Mouse (Mus musculus): ENCODE measurements around the gene Atg4a-ps. TPM values are rescaled to one million over a fixed set of nuclear protein-coding genes. Genes with fewer than 3 reads are reported as not detected.

The Atg4a-ps gene
- polyA plus RNA-seq, 1 experiment from 2014 or later, result not detected

- 82% methylated on average over 4 of the region's 4 CpGs for WGBS
- H3K27me3 ChIP-seq (ENCODE audit: control insufficient read depth, insufficient read depth, low read length), result no peaks in the 10 kb centered on the region
- no peak overlapping the region for H3K27ac ChIP-seq (ENCODE audit: low read depth, low read length)
- no peak for ATAC-seq (ENCODE audit: low read depth)
- no peak overlapping the region for H3K9ac ChIP-seq (replicated peaks; ENCODE audit: low read depth, low read length)
- H3K4me2 ChIP-seq (ENCODE audit: low read depth, low read length), result no peak overlapping the region
- H3K4me3 ChIP-seq (ENCODE audit: low read depth, low read length), result no peak overlapping the region
- H3K36me3 ChIP-seq (ENCODE audit: control insufficient read depth, insufficient read depth, low read length), result no peaks in the 10 kb centered on the region
- H3K9me3 ChIP-seq (ENCODE audit: control insufficient read depth, low read length), result no peaks in the 10 kb centered on the region
- no peaks in the 10 kb centered on the region for H3K4me1 ChIP-seq (ENCODE audit: control insufficient read depth, insufficient read depth, low read length)
Observed at GRCm38 (mm10) chr3:103672113-103672512, 26.2 kb upstream of the Atg4a-ps start.

DNA sequence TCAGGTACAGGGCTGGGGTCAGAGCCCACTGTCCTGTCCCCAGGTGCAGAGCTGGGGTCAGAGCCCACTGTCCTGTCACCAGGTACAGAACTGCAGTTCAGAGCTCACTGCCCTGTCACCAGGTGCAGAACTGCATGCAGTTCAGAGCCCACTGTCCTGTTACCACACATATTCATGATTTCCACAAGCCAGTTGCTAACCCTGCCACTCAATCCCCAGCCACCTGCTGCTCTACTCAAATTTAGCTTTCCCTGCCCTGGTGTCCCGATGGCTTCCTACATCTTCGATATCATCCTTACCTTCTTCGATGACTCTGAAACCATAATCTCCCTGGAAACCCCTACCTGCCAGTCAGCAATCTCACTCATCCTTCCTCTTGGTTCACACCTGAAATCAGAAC is 17.5 kb upstream of the Atg4a-ps start:
- H3K4me3 ChIP-seq (ENCODE audit: low read depth, low read length), result no peak overlapping the region
- H3K27ac ChIP-seq (ENCODE audit: low read depth, low read length), result no peak overlapping the region
- H3K27me3 ChIP-seq (ENCODE audit: control insufficient read depth, insufficient read depth, low read length), result no peaks in the 10 kb centered on the region
- ATAC-seq (ENCODE audit: low read depth), result no peak
- H3K9ac ChIP-seq (replicated peaks; ENCODE audit: low read depth, low read length), result no peak overlapping the region
- H3K4me2 ChIP-seq (ENCODE audit: low read depth, low read length), result no peak overlapping the region
- H3K9me3 ChIP-seq (ENCODE audit: control insufficient read depth, low read length), result no peaks in the 10 kb centered on the region
- no peaks in the 10 kb centered on the region for H3K4me1 ChIP-seq (ENCODE audit: control insufficient read depth, insufficient read depth, low read length)
- WGBS, result 95% methylated on average over 3 of the region's 3 CpGs
- H3K36me3 ChIP-seq (ENCODE audit: control insufficient read depth, insufficient read depth, low read length), result no peaks in the 10 kb centered on the region

- Histone ChIP-seq H3K4me3 (ENCODE audit: low read depth, low read length) (no peak overlapping the region), H3K27me3 (ENCODE audit: control insufficient read depth, insufficient read depth, low read length) (no peaks in the 10 kb centered on the region), H3K9me3 (ENCODE audit: control insufficient read depth, low read length) (no peaks in the 10 kb centered on the region), H3K36me3 (ENCODE audit: control insufficient read depth, insufficient read depth, low read length) (no peaks in the 10 kb centered on the region), H3K4me2 (ENCODE audit: low read depth, low read length) (no peak overlapping the region), H3K9ac (replicated peaks; ENCODE audit: low read depth, low read length) (no peak overlapping the region), H3K27ac (ENCODE audit: low read depth, low read length) (no peak overlapping the region), H3K4me1 (ENCODE audit: control insufficient read depth, insufficient read depth, low read length) (peaks cover 3% of the 10 kb centered on the region; the same call in 1 of the 2 replicates)
- no peak for ATAC-seq (ENCODE audit: low read depth)
- 71% methylated on average over 8 of the region's 8 CpGs for WGBS
Observed at GRCm38 (mm10) chr3:103661714-103662113, 15.8 kb upstream of the Atg4a-ps start.

DNA sequence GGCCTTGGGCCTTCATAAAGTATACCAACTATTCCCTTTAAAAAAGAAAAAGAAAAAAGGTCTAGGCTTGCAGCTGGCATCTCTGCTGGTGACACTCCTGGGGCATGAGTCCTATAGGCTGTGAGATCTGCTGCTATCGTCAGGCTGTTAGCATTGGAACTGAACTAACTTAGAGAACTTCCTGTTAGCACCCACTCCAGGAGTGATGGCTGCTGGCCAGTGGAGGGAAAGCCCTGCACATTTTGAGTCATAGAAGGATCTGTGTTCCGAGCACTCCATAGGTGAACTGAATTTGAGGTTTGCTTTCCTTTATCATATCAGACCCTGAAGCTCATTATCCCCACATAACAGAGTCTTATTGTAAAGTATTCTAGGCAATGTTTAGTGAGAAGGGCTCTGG is 14.1 kb upstream of the Atg4a-ps start:
- Histone ChIP-seq H3K4me2 (ENCODE audit: low read depth, low read length) (no peak overlapping the region), H3K36me3 (ENCODE audit: control insufficient read depth, insufficient read depth, low read length) (no peaks in the 10 kb centered on the region), H3K9ac (replicated peaks; ENCODE audit: low read depth, low read length) (no peak overlapping the region), H3K9me3 (ENCODE audit: control insufficient read depth, low read length) (no peaks in the 10 kb centered on the region), H3K4me3 (ENCODE audit: low read depth, low read length) (no peak overlapping the region), H3K27me3 (ENCODE audit: control insufficient read depth, insufficient read depth, low read length) (no peaks in the 10 kb centered on the region), H3K4me1 (ENCODE audit: control insufficient read depth, insufficient read depth, low read length) (peaks cover 3% of the 10 kb centered on the region; the same call in 1 of the 2 replicates), H3K27ac (ENCODE audit: low read depth, low read length) (no peak overlapping the region)
- no peak for ATAC-seq (ENCODE audit: low read depth)
- 76% methylated on average over 2 of the region's 2 CpGs for WGBS

GRCm38 (mm10) chr3:103650406-103650805 is 4.5 kb upstream of the Atg4a-ps start:
- ATAC-seq (ENCODE audit: low read depth), result no peak
- Histone ChIP-seq H3K27me3 (ENCODE audit: control insufficient read depth, insufficient read depth, low read length) (no peaks in the 10 kb centered on the region), H3K36me3 (ENCODE audit: control insufficient read depth, insufficient read depth, low read length) (no peaks in the 10 kb centered on the region), H3K4me1 (ENCODE audit: control insufficient read depth, insufficient read depth, low read length) (peaks cover 5% of the 10 kb centered on the region; the same call in 1 of the 2 replicates), H3K9ac (replicated peaks; ENCODE audit: low read depth, low read length) (no peak overlapping the region), H3K9me3 (ENCODE audit: control insufficient read depth, low read length) (no peaks in the 10 kb centered on the region), H3K27ac (ENCODE audit: low read depth, low read length) (no peak overlapping the region), H3K4me3 (ENCODE audit: low read depth, low read length) (no peak overlapping the region), H3K4me2 (ENCODE audit: low read depth, low read length) (no peak overlapping the region)
- WGBS, result 17% methylated on average over 1 of the region's 1 CpGs

DNA sequence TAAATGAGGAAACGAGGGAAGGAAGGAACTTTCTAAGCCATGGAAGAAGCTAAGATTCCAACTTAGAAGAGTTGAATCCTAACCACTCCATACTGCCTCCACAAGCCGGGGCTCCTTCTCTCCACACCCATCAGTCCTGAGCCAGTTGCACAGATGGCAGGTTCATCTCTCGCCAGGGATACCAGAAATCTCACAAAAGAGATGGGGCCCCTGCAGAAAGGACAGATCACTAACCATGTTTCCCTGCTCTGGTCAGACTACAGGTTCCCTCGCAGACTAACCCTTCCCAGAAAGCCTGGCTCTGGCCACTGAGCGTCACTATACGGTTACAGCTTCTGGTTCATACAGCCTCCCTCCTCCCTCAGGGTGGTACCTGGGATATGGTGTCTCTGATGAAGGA is 3.8 kb upstream of the Atg4a-ps start:
- WGBS, result 90% methylated on average over 6 of the region's 6 CpGs
- H3K4me3 ChIP-seq (ENCODE audit: low read depth, low read length), result no peak overlapping the region
- peaks cover 5% of the 10 kb centered on the region; the same call in 1 of the 2 replicates for H3K4me1 ChIP-seq (ENCODE audit: control insufficient read depth, insufficient read depth, low read length)
- no peaks in the 10 kb centered on the region for H3K9me3 ChIP-seq (ENCODE audit: control insufficient read depth, low read length)
- H3K4me2 ChIP-seq (ENCODE audit: low read depth, low read length), result no peak overlapping the region
- ATAC-seq (ENCODE audit: low read depth), result no peak
- H3K27me3 ChIP-seq (ENCODE audit: control insufficient read depth, insufficient read depth, low read length), result no peaks in the 10 kb centered on the region
- H3K27ac ChIP-seq (ENCODE audit: low read depth, low read length), result no peak overlapping the region
- no peak overlapping the region for H3K9ac ChIP-seq (replicated peaks; ENCODE audit: low read depth, low read length)
- no peaks in the 10 kb centered on the region for H3K36me3 ChIP-seq (ENCODE audit: control insufficient read depth, insufficient read depth, low read length)

DNA sequence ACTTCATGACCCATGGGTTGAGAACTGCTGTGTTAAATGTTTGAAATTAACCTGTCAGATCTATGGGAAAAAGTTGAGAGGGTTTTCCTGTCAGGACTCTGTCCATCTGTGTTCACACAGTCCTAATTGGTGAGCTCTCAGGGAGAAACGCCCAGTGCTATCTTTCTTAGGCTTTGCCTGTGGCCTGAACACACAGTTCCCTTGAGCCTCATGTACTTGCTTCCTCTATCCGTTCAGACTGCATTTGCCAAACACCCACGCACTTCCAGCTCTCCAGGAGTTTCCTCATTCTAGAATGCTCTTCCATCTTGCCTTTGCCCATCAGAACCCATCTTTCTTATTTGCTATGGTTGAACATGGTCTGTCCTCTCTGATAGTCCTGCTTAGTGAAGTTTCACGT is 2.6 kb upstream of the Atg4a-ps start:
- no peak overlapping the region for H3K9ac ChIP-seq (replicated peaks; ENCODE audit: low read depth, low read length)
- peaks cover 3% of the 10 kb centered on the region; the same call in 1 of the 2 replicates for H3K4me1 ChIP-seq (ENCODE audit: control insufficient read depth, insufficient read depth, low read length)
- no peak overlapping the region for H3K4me2 ChIP-seq (ENCODE audit: low read depth, low read length)
- 91% methylated on average over 4 of the region's 4 CpGs for WGBS
- ATAC-seq (ENCODE audit: low read depth), result no peak
- H3K9me3 ChIP-seq (ENCODE audit: control insufficient read depth, low read length), result no peaks in the 10 kb centered on the region
- H3K36me3 ChIP-seq (ENCODE audit: control insufficient read depth, insufficient read depth, low read length), result no peaks in the 10 kb centered on the region
- H3K27ac ChIP-seq (ENCODE audit: low read depth, low read length), result no peak overlapping the region
- no peak overlapping the region for H3K4me3 ChIP-seq (ENCODE audit: low read depth, low read length)
- no peaks in the 10 kb centered on the region for H3K27me3 ChIP-seq (ENCODE audit: control insufficient read depth, insufficient read depth, low read length)

DNA sequence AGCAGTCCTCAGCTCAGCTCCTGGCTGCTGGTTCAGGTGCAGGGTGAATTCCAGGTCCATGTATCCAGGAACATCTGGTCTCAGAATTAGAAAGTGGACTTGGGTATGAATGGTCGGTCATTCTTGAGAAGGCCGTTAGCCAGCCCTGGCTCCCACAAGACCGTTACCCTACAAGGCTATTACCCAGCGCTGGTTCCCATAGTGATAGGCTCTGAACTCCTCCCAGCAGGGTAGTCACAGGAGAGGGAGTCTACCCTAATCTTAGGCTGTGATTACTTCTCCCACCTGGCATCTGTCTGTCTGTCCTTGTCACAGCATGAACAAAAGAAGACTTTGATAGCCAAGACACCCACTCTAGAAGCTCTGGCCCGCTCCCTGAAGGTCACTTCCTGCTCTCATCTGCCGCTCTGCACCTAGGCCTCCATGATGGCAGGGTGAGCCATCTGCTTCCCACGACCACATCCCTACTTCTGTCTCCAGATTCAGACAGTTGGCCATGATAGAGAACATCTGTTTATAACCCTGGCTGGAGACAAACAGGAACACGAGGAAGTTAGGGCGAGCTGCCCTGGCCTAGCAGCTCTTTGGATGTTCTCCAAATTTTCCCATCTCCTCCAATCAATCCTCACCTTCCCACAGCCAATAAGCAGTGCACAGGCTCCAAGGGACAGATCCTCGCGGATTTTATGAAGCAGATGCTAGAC is 1.4 kb upstream of the Atg4a-ps start:
- no peaks in the 10 kb centered on the region for H3K9me3 ChIP-seq (ENCODE audit: control insufficient read depth, low read length)
- no peak overlapping the region for H3K4me2 ChIP-seq (ENCODE audit: low read depth, low read length)
- no peak overlapping the region for H3K4me3 ChIP-seq (ENCODE audit: low read depth, low read length)
- H3K4me1 ChIP-seq (ENCODE audit: control insufficient read depth, insufficient read depth, low read length), result no peaks in the 10 kb centered on the region
- no peak for ATAC-seq (ENCODE audit: low read depth)
- H3K36me3 ChIP-seq (ENCODE audit: control insufficient read depth, insufficient read depth, low read length), result no peaks in the 10 kb centered on the region
- 81% methylated on average over 11 of the region's 11 CpGs for WGBS
- no peak overlapping the region for H3K9ac ChIP-seq (replicated peaks; ENCODE audit: low read depth, low read length)
- no peak overlapping the region for H3K27ac ChIP-seq (ENCODE audit: low read depth, low read length)
- no peaks in the 10 kb centered on the region for H3K27me3 ChIP-seq (ENCODE audit: control insufficient read depth, insufficient read depth, low read length)

DNA sequence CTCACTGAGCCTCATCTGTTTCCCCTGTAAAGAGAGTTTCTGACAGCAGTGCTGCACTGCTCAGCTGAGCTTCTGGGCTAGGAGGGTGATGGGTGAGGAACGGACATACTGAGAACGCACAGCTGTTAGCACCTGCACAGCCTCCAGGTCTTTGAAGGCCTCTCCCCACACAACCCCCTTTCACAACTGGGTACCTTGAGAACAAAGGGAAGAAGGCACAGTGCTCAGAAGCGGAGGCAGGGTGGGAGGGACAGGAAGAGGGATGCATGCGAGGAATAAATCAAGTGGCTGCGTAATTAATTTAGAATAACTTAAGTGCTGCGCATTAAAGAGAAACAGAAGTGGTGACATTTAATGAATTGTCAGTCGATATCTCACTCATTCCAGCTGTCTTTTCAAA is 4.6 kb downstream of the Atg4a-ps start:
- peak overlapping the region; percentile 34; the same call in 1 of the 2 replicates for H3K27ac ChIP-seq (ENCODE audit: low read depth, low read length)
- no peak overlapping the region for H3K4me3 ChIP-seq (ENCODE audit: low read depth, low read length)
- no peak overlapping the region for H3K4me2 ChIP-seq (ENCODE audit: low read depth, low read length)
- no peaks in the 10 kb centered on the region for H3K36me3 ChIP-seq (ENCODE audit: control insufficient read depth, insufficient read depth, low read length)
- 33% methylated on average over 7 of the region's 7 CpGs for WGBS
- H3K9me3 ChIP-seq (ENCODE audit: control insufficient read depth, low read length), result no peaks in the 10 kb centered on the region
- no peak overlapping the region for H3K9ac ChIP-seq (replicated peaks; ENCODE audit: low read depth, low read length)
- H3K27me3 ChIP-seq (ENCODE audit: control insufficient read depth, insufficient read depth, low read length), result no peaks in the 10 kb centered on the region
- ATAC-seq (ENCODE audit: low read depth), result peak; percentile 34; the same call in 1 of the 2 replicates
- H3K4me1 ChIP-seq (ENCODE audit: control insufficient read depth, insufficient read depth, low read length), result no peaks in the 10 kb centered on the region

All from neural tube, embryonic 14.5 days (tissue).